Mouse (Mus musculus) cerebellum, adult 2 months (tissue): ENCODE data around the gene Nrtn.
A peak's percentile ranks its signal among the peaks of the same experiment; 100 is the strongest.

Experiments used
- CTCF ChIP-seq: fragments of 200-500 bp; IDR thresholded peaks from 2 replicates; pipeline ENCODE4 v1.5.1; 2011; ENCODE audit warnings: low read depth, mild to moderate bottlenecking, control low read depth, low read length, moderate library complexity, borderline replicate concordance; ENCODE audit not compliant: insufficient read depth
- POLR2A ChIP-seq: fragments of 200-500 bp; IDR thresholded peaks from 2 replicates; pipeline ENCODE4 v1.6.1; 2011; ENCODE audit warnings: low read length, control low read depth, borderline replicate concordance; ENCODE audit not compliant: insufficient read depth

- no peak for TF ChIP-seq CTCF
- TF ChIP-seq POLR2A: peak; percentile 47; the same call in 1 of the 2 replicates
Observed at GRCm38 (mm10) chr17:56716655-56717362, 40.5 kb downstream of the Nrtn start.
